Mouse (Mus musculus) cerebellum, adult (tissue): ENCODE measurements around the gene Sema5a.
A peak's percentile ranks its signal among the peaks of the same experiment; 100 is the strongest.

Experiments used
- ATAC-seq: cut with Nextera tagmentation; 2 replicates; pipeline ENCODE4 v1.9.2; 2017; ENCODE audit warnings: mild to moderate bottlenecking, moderate library complexity, mixed read lengths; ENCODE audit not compliant: insufficient number of reproducible peaks, low FRiP score, low TSS enrichment

The Sema5a gene

GRCm38 (mm10) chr15:32245837-32246670 lies 1.4 kb downstream of the Sema5a start:
- ATAC-seq = peak; percentile 28

GRCm38 (mm10) chr15:32247281-32247680 lies 2.7 kb downstream of the Sema5a start:
- ATAC-seq = no peak

GRCm38 (mm10) chr15:32254806-32255205 lies 10.2 kb downstream of the Sema5a start:
- no peak for ATAC-seq

- ATAC-seq = no peak; the same call in 1 of the 2 replicates
Measured at GRCm38 (mm10) chr15:32257340-32257739, 12.7 kb downstream of the Sema5a start.

- ATAC-seq = peak; percentile 74
Measured at GRCm38 (mm10) chr15:32257886-32258319, 13.3 kb downstream of the Sema5a start.

GRCm38 (mm10) chr15:32259362-32260096 lies 14.9 kb downstream of the Sema5a start:
- no peak for ATAC-seq

- no peak for ATAC-seq
Measured at GRCm38 (mm10) chr15:32260942-32261341, 16.3 kb downstream of the Sema5a start.

GRCm38 (mm10) chr15:32263651-32264050 lies 19.0 kb downstream of the Sema5a start:
- no peak for ATAC-seq

GRCm38 (mm10) chr15:32264822-32265377 lies 20.3 kb downstream of the Sema5a start:
- ATAC-seq = peak; percentile 65; the same call in 1 of the 2 replicates

GRCm38 (mm10) chr15:32265378-32265934 lies 20.8 kb downstream of the Sema5a start:
- ATAC-seq = peak; percentile 69

- no peak for ATAC-seq
Measured at GRCm38 (mm10) chr15:32266122-32266820, 21.7 kb downstream of the Sema5a start.

- no peak for ATAC-seq
Measured at GRCm38 (mm10) chr15:32270106-32270505, 25.5 kb downstream of the Sema5a start.

- ATAC-seq = no peak
Measured at GRCm38 (mm10) chr15:32273925-32274324, 29.3 kb downstream of the Sema5a start.

- no peak for ATAC-seq
Measured at GRCm38 (mm10) chr15:32275020-32275419, 30.4 kb downstream of the Sema5a start.

- ATAC-seq = no peak
Measured at GRCm38 (mm10) chr15:32278600-32278999, 34.0 kb downstream of the Sema5a start.

- ATAC-seq = peak; percentile 11; the same call in 1 of the 2 replicates
Measured at GRCm38 (mm10) chr15:32281374-32281773, 36.8 kb downstream of the Sema5a start.

- no peak for ATAC-seq
Measured at GRCm38 (mm10) chr15:32284688-32285087, 40.1 kb downstream of the Sema5a start.

- ATAC-seq = no peak
Measured at GRCm38 (mm10) chr15:32286296-32286695, 41.7 kb downstream of the Sema5a start.

- ATAC-seq = no peak
Measured at GRCm38 (mm10) chr15:32288480-32288879, 43.9 kb downstream of the Sema5a start.

GRCm38 (mm10) chr15:32291000-32291399 lies 46.4 kb downstream of the Sema5a start:
- no peak for ATAC-seq
